Mouse (Mus musculus) bone marrow, adult 2 months (tissue): ENCODE data around the gene Arpc5. TPM values are rescaled to one million over a fixed set of nuclear protein-coding genes. Genes with fewer than 3 reads are reported as not detected.

ENCODE experiments used
- H3K27ac ChIP-seq: fragments of 200-500 bp; 2 replicates; pipeline ENCODE4 v1.5.1; 2012; ENCODE audit warnings: low read depth, mild to moderate bottlenecking, control low read depth, inconsistent platforms, low read length; ENCODE audit not compliant: control insufficient read depth, poor library complexity, insufficient read depth
- H3K4me1 ChIP-seq: fragments of 200-500 bp; 2 replicates; pipeline ENCODE4 v1.6.1; 2011; ENCODE audit warnings: low read length; ENCODE audit not compliant: control insufficient read depth, insufficient read depth
- H3K4me3 ChIP-seq: fragments of 200-500 bp; replicated peaks from 2 replicates; pipeline ENCODE3; 2011; ENCODE audit warnings: mild to moderate bottlenecking, low read depth, low read length, control low read depth; ENCODE audit not compliant: control insufficient read depth
- CTCF ChIP-seq: fragments of 200-500 bp; IDR thresholded peaks from 2 replicates; pipeline ENCODE4 v1.5.1; 2011; ENCODE audit warnings: low read length, control low read depth; ENCODE audit not compliant: control insufficient read depth, insufficient read depth
- POLR2A ChIP-seq: fragments of 200-500 bp; IDR thresholded peaks from 2 replicates; pipeline ENCODE4 v1.6.1; 2011; ENCODE audit warnings: low read depth, mild to moderate bottlenecking, control low read depth, low read length, borderline replicate concordance; ENCODE audit not compliant: control insufficient read depth
- WGBS: fragments of 180-500 bp; shearing (Covaris S2); methylation state at CpG from one replicate; pipeline ENCODE4 v1.1.7; 2018; 5-methylcytosine and 5-hydroxymethylcytosine counted together
- polyA plus RNA-seq: library from polyadenylated mRNA; stranded (reverse); fragments of >200 nt; gene quantifications from 2 replicates; pipeline ENCODE4 v1.2.4, GENCODE M21; 2011; ENCODE audit warnings: low replicate concordance; ENCODE audit not compliant: missing spikeins, insufficient read depth, insufficient read length

Gene Arpc5
- polyA plus RNA-seq, 1 experiment, result 180 TPM

DNA sequence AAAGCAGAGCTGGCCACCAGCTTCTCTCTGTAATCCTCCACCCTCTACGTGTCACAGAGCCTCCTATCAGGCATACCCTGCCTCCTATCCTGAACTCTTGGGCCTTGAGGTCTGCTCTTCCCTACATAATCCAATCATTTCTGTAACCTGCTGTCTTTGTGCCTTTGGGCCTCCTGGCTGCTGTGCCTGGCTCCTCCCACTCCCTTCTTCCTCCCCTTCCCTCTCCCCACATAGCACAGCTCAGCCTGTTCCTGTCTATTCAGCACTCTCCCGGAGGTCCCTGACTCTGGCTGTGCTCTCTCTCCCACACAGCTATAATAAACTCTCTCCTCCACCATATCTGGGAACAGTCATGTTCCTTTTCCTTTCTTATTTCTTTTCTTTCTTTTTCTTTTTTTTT is 33.6 kb downstream of the Arpc5 start, which contains the start of gene Ncf2:
Gene Ncf2, plus strand, starts transcription at position 298 of the 400 bp plus-strand sequence.
- 35% methylated on average over 2 of the region's 2 CpGs for WGBS
- no peak for TF ChIP-seq POLR2A
- TF ChIP-seq CTCF, result no peak
- peaks cover 5% of the 10 kb centered on the region; the same call in 1 of the 2 replicates for H3K4me1 ChIP-seq
- no peak within 1 kb of the TSS for H3K4me3 ChIP-seq
- no peak within 1 kb of the TSS for H3K27ac ChIP-seq

- H3K4me3 ChIP-seq, result no peak overlapping the region
- H3K4me1 ChIP-seq, result peaks cover 5% of the 10 kb centered on the region; the same call in 1 of the 2 replicates
- TF ChIP-seq CTCF, result no peak
- no peak overlapping the region for H3K27ac ChIP-seq
- WGBS, result 80% methylated on average over 13 of the region's 13 CpGs
Observed at GRCm38 (mm10) chr1:152800633-152801176, 34.4 kb downstream of the Arpc5 start.

GRCm38 (mm10) chr1:152804907-152805306 is 38.6 kb downstream of the Arpc5 start:
- peaks cover 3% of the 10 kb centered on the region; the same call in 1 of the 2 replicates for H3K4me1 ChIP-seq
- H3K4me3 ChIP-seq, result no peak overlapping the region
- WGBS, result 65% methylated on average over 6 of the region's 6 CpGs
- TF ChIP-seq POLR2A (no peak), CTCF (no peak)
- H3K27ac ChIP-seq, result peak overlapping the region; percentile 54; the same call in 1 of the 2 replicates

DNA sequence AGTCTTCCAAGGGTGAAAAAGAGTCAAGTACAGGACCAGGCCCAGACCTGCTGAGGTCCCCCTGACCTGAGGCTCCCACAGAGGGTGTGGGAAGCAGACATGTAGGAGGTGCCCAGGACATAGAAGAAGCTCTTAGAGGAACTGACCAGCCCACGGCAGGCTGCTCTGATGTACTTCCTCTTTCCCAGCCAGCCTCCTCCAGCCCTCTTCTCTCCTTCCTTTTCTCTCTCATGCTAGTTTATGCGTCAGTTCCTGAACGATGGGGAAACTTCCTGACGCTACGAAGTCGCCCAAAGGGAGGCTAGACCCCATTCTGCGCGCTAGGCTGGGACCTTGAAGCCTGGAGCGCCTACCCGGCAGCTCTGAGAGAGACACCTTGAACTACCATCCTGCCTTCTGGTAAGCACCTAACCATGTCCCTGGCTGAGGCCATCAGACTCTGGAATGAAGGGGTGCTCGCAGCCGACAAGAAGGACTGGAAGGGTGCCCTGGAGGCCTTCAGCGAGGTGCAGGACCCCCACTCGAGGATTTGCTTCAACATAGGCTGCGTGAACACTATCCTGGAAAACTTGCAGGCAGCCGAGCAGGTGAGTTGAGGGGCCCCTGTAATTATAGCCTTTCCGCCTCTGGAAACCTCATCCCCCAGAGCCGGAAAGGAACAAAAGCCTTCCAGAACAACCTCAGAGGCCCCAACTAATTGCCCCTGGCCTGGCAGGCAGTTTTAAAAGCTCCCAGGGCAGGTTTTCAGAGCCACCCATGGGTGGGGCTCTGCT is 41.5 kb downstream of the Arpc5 start:
- peak overlapping the region; percentile 69 for H3K4me3 ChIP-seq
- H3K27ac ChIP-seq, result peak overlapping the region; percentile 99
- H3K4me1 ChIP-seq, result peaks cover 3% of the 10 kb centered on the region; the same call in 1 of the 2 replicates
- WGBS, result 4% methylated on average over 18 of the region's 18 CpGs
- no peak for TF ChIP-seq CTCF
- peak; percentile 73; the same call in 1 of the 2 replicates for TF ChIP-seq POLR2A

DNA sequence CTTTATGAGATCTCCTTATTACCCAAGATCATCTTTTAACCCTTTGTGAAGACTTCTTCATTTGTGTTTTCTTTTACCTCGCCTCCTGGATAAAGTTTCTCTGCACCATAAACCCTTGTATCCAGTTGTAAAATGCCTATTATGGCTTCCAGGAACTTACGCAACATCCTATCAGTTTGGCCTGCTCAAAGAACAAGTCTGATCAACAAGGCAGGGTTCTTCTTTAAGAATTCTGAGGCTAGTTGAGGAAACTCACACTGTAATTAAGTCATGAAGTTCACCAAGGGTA is 42.0 kb downstream of the Arpc5 start:
- peak overlapping the region; percentile 99 for H3K27ac ChIP-seq
- WGBS, result 20% methylated on average over 2 of the region's 2 CpGs
- H3K4me1 ChIP-seq, result peaks cover 3% of the 10 kb centered on the region; the same call in 1 of the 2 replicates
- peak overlapping the region; percentile 69 for H3K4me3 ChIP-seq
- no peak for TF ChIP-seq POLR2A
- no peak for TF ChIP-seq CTCF

DNA sequence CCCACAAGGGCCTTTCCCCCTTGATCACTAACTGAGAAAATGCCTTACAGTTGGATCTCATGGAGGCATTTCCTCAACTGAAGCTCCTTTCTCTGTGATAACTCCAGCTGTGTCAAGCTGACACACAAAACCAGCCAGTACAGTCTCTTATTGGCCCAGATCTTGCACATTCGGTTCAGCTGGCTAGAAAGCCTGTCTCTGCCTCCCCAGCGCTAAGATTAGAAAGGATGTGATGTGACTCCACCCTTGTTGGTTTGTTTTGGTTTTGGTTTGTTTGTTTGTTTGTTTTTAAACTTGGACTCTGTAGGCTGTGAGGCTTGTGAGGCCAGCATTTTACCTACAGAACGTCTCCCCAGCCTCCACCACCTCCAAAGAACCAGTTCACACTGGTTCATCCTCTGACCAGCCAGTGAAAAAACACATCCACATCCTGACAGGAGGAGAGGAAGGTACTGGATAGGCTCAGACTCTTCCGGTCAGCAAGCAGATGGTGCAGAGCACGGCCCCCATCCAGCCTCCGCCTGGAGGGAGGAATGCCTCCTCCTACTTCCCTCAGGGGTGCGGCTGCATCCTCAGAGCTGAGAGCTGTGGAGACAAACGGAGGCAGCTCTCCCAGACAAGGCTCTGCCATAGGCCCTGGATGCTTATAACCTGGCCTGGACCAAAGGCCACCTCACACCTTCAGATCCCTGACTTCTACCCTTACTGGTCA is 43.4 kb downstream of the Arpc5 start:
- H3K4me1 ChIP-seq, result peaks cover 8% of the 10 kb centered on the region; the same call in 1 of the 2 replicates
- peak overlapping the region; percentile 80 for H3K4me3 ChIP-seq
- 49% methylated on average over 8 of the region's 8 CpGs for WGBS
- TF ChIP-seq CTCF (no peak), POLR2A (no peak)
- peak overlapping the region; percentile 99 for H3K27ac ChIP-seq

- 48% methylated on average over 13 of the region's 13 CpGs for WGBS
- TF ChIP-seq POLR2A, result no peak
- no peak for TF ChIP-seq CTCF
- peak overlapping the region; percentile 70 for H3K27ac ChIP-seq
- peaks cover 7% of the 10 kb centered on the region; the same call in 1 of the 2 replicates for H3K4me1 ChIP-seq
- H3K4me3 ChIP-seq, result peak overlapping the region; percentile 57
Observed at GRCm38 (mm10) chr1:152810533-152811439, 44.4 kb downstream of the Arpc5 start.

- peak; percentile 36 for TF ChIP-seq CTCF
- no peak for TF ChIP-seq POLR2A
- no peak overlapping the region for H3K27ac ChIP-seq
- no peak overlapping the region for H3K4me3 ChIP-seq
- WGBS, result 57% methylated on average over 7 of the region's 7 CpGs
- H3K4me1 ChIP-seq, result peaks cover 7% of the 10 kb centered on the region; the same call in 1 of the 2 replicates
Observed at GRCm38 (mm10) chr1:152815265-152815701, 48.9 kb downstream of the Arpc5 start.
